Mouse (Mus musculus) hindbrain, embryonic 13.5 days (tissue): ENCODE measurements around the gene Smarcc1. TPM values are rescaled to one million over a fixed set of nuclear protein-coding genes. Genes with fewer than 3 reads are reported as not detected.
"Not testable (repeated sequence)": the region's sequence is repeated elsewhere in the genome, so short reads cannot be mapped to it uniquely, and the experiment has no call there.

Source experiments
- ATAC-seq: fragments of 200-750 bp; cut with Nextera tagmentation; 2 replicates; pipeline ENCODE4 v1.8.0; 2017; ENCODE audit warnings: moderate TSS enrichment; ENCODE audit not compliant: low FRiP score
- H3K27ac ChIP-seq: fragments of 300-500 bp; sonication (generic); 2 replicates; pipeline ENCODE4 v1.5.1; 2015; ENCODE audit warnings: inconsistent platforms, mild to moderate bottlenecking, moderate library complexity
- H3K27me3 ChIP-seq: fragments of 300-500 bp; sonication (generic); 2 replicates; pipeline ENCODE4 v1.6.1; 2015; ENCODE audit warnings: mild to moderate bottlenecking, inconsistent platforms
- H3K36me3 ChIP-seq: fragments of 300-500 bp; sonication (generic); 2 replicates; pipeline ENCODE4 v1.6.1; 2015; ENCODE audit warnings: mild to moderate bottlenecking, inconsistent platforms
- H3K4me1 ChIP-seq: fragments of 300-500 bp; sonication (generic); replicated peaks from 2 replicates; pipeline ENCODE4 v1.6.1; 2015; ENCODE audit warnings: inconsistent platforms
- H3K4me2 ChIP-seq: fragments of 300-500 bp; sonication (generic); 2 replicates; pipeline ENCODE4 v1.6.1; 2015; ENCODE audit warnings: inconsistent platforms, mild to moderate bottlenecking, moderate library complexity
- H3K4me3 ChIP-seq: fragments of 300-500 bp; sonication (generic); 2 replicates; pipeline ENCODE4 v1.5.1; 2015; ENCODE audit warnings: mild to moderate bottlenecking, inconsistent platforms
- H3K9ac ChIP-seq: fragments of 300-500 bp; sonication (generic); 2 replicates; pipeline ENCODE4 v1.6.1; 2015; ENCODE audit warnings: mild to moderate bottlenecking, inconsistent platforms
- H3K9me3 ChIP-seq: fragments of 300-500 bp; sonication (generic); 2 replicates; pipeline ENCODE4 v1.6.1; 2016; ENCODE audit warnings: inconsistent platforms
- WGBS: fragments of 180-500 bp; shearing (Covaris S2); methylation state at CpG from one replicate; pipeline ENCODE4 v1.1.7; 2015; 5-methylcytosine and 5-hydroxymethylcytosine counted together
- polyA plus RNA-seq: library from polyadenylated mRNA; unstranded; fragments of >200 nt; fragmentation: Nextera tagmentation; extraction: Ambion mirVana; gene quantifications from 2 replicates; pipeline ENCODE4 v1.2.1, GENCODE M21; 2015

Gene Smarcc1
- polyA plus RNA-seq, 1 experiment from 2014 or later: 133 TPM

- no peak for ATAC-seq
- Histone ChIP-seq H3K27ac (no peak overlapping the region), H3K4me3 (peak overlapping the region; percentile 84), H3K4me2 (peak overlapping the region; percentile 62), H3K36me3 (peaks cover 24% of the 10 kb centered on the region), H3K27me3 (no peaks in the 10 kb centered on the region), H3K4me1 (peaks cover 44% of the 10 kb centered on the region), H3K9ac (no peak overlapping the region), H3K9me3 (no peaks in the 10 kb centered on the region)
- WGBS: 80% methylated on average over 5 of the region's 5 CpGs
These were observed 16.7 kb downstream of the Smarcc1 start for GRCm38 (mm10) chr9:110134176-110134575.

GRCm38 (mm10) chr9:110139119-110139518 lies 21.6 kb downstream of the Smarcc1 start:
- Histone ChIP-seq H3K27ac (no peak overlapping the region), H3K9me3 (no peaks in the 10 kb centered on the region), H3K9ac (no peak overlapping the region), H3K4me3 (no peak overlapping the region), H3K27me3 (no peaks in the 10 kb centered on the region), H3K4me1 (peaks cover 23% of the 10 kb centered on the region), H3K4me2 (no peak overlapping the region), H3K36me3 (peaks cover 58% of the 10 kb centered on the region)
- 94% methylated on average over 4 of the region's 4 CpGs for WGBS
- ATAC-seq: no peak

- Histone ChIP-seq H3K9me3 (no peaks in the 10 kb centered on the region), H3K36me3 (peaks cover 47% of the 10 kb centered on the region), H3K27me3 (no peaks in the 10 kb centered on the region), H3K4me3 (no peak overlapping the region), H3K4me2 (no peak overlapping the region), H3K27ac (no peak overlapping the region), H3K9ac (no peak overlapping the region), H3K4me1 (no peaks in the 10 kb centered on the region)
- ATAC-seq: no peak
- WGBS: 95% methylated on average over 1 of the region's 1 CpGs
These were observed 24.6 kb downstream of the Smarcc1 start for GRCm38 (mm10) chr9:110142097-110142496.

- peaks cover 63% of the 10 kb centered on the region for H3K36me3 ChIP-seq
These were observed 31.1 kb downstream of the Smarcc1 start for GRCm38 (mm10) chr9:110148598-110148997.

GRCm38 (mm10) chr9:110159036-110159435 lies 41.5 kb downstream of the Smarcc1 start:
- 91% methylated on average over 1 of the region's 1 CpGs for WGBS
- no peak overlapping the region for H3K4me3 ChIP-seq
- ATAC-seq: no peak
- no peaks in the 10 kb centered on the region for H3K27me3 ChIP-seq
- no peak overlapping the region for H3K27ac ChIP-seq
- H3K9ac ChIP-seq: no peak overlapping the region
- no peaks in the 10 kb centered on the region for H3K9me3 ChIP-seq
- no peak overlapping the region for H3K4me2 ChIP-seq
- H3K4me1 ChIP-seq: no peaks in the 10 kb centered on the region
- H3K36me3 ChIP-seq: peaks cover 59% of the 10 kb centered on the region

More at GRCm38 (mm10) chr9:110148598-110148997, 31.1 kb downstream of the Smarcc1 start:
- Histone ChIP-seq H3K27me3 (no peaks in the 10 kb centered on the region), H3K4me1 (no peaks in the 10 kb centered on the region), H3K4me3 (no peak overlapping the region), H3K27ac (no peak overlapping the region), H3K9me3 (no peaks in the 10 kb centered on the region), H3K4me2 (no peak overlapping the region), H3K9ac (no peak overlapping the region)
- 83% methylated on average over 2 of the region's 2 CpGs for WGBS
- ATAC-seq: no peak

- not testable (repeated sequence) for H3K27me3 ChIP-seq, H3K4me2 ChIP-seq, H3K9ac ChIP-seq, H3K9me3 ChIP-seq, H3K27ac ChIP-seq, H3K4me3 ChIP-seq, ATAC-seq, H3K4me1 ChIP-seq
- 98% methylated on average over 2 of the region's 2 CpGs for WGBS
- H3K36me3 ChIP-seq: peaks cover 55% of the 10 kb centered on the region
These were observed 43.0 kb downstream of the Smarcc1 start for GRCm38 (mm10) chr9:110160486-110160885.

GRCm38 (mm10) chr9:110162441-110162840 lies 44.9 kb downstream of the Smarcc1 start:
- no peak overlapping the region for H3K4me2 ChIP-seq
- H3K27ac ChIP-seq: no peak overlapping the region
- no peak overlapping the region for H3K9ac ChIP-seq
- WGBS: 95% methylated on average over 5 of the region's 5 CpGs
- no peak for ATAC-seq
- no peaks in the 10 kb centered on the region for H3K9me3 ChIP-seq
- H3K4me3 ChIP-seq: no peak overlapping the region
- peaks cover 57% of the 10 kb centered on the region for H3K36me3 ChIP-seq
- H3K27me3 ChIP-seq: no peaks in the 10 kb centered on the region
- no peaks in the 10 kb centered on the region for H3K4me1 ChIP-seq

GRCm38 (mm10) chr9:110163071-110163470 lies 45.6 kb downstream of the Smarcc1 start:
- H3K4me3 ChIP-seq: no peak overlapping the region
- no peaks in the 10 kb centered on the region for H3K4me1 ChIP-seq
- no peak for ATAC-seq
- H3K9ac ChIP-seq: no peak overlapping the region
- no peaks in the 10 kb centered on the region for H3K27me3 ChIP-seq
- no peak overlapping the region for H3K4me2 ChIP-seq
- no peak overlapping the region for H3K27ac ChIP-seq
- WGBS: 97% methylated on average over 2 of the region's 2 CpGs
- H3K9me3 ChIP-seq: no peaks in the 10 kb centered on the region
- H3K36me3 ChIP-seq: peaks cover 57% of the 10 kb centered on the region

GRCm38 (mm10) chr9:110170858-110171257 lies 53.4 kb downstream of the Smarcc1 start:
- Histone ChIP-seq H3K4me1 (no peaks in the 10 kb centered on the region), H3K9me3 (no peaks in the 10 kb centered on the region), H3K4me2 (no peak overlapping the region), H3K36me3 (peaks cover 82% of the 10 kb centered on the region), H3K27ac (no peak overlapping the region), H3K27me3 (no peaks in the 10 kb centered on the region), H3K4me3 (no peak overlapping the region), H3K9ac (no peak overlapping the region)
- WGBS: 90% methylated on average over 5 of the region's 5 CpGs
- no peak for ATAC-seq

- 96% methylated on average over 2 of the region's 2 CpGs for WGBS
- Histone ChIP-seq H3K4me3 (no peak overlapping the region), H3K9me3 (no peaks in the 10 kb centered on the region), H3K9ac (no peak overlapping the region), H3K36me3 (peaks cover 75% of the 10 kb centered on the region), H3K27ac (no peak overlapping the region), H3K27me3 (no peaks in the 10 kb centered on the region), H3K4me1 (peaks cover under 1% of the 10 kb centered on the region; the same call in 1 of the 2 replicates), H3K4me2 (no peak overlapping the region)
- ATAC-seq: no peak
These were observed 82.4 kb downstream of the Smarcc1 start for GRCm38 (mm10) chr9:110199870-110200269.

GRCm38 (mm10) chr9:110205526-110206404 lies 88.3 kb downstream of the Smarcc1 start:
- H3K4me1 ChIP-seq: peaks cover 23% of the 10 kb centered on the region
- no peaks in the 10 kb centered on the region for H3K27me3 ChIP-seq
- 18% methylated on average over 15 of the region's 15 CpGs for WGBS
- H3K4me3 ChIP-seq: no peak overlapping the region
- H3K27ac ChIP-seq: peak overlapping the region; percentile 86
- no peak overlapping the region for H3K4me2 ChIP-seq
- peak; percentile 89 for ATAC-seq
- H3K9me3 ChIP-seq: no peaks in the 10 kb centered on the region
- H3K36me3 ChIP-seq: peaks cover 77% of the 10 kb centered on the region
- no peak overlapping the region; the same call in 1 of the 2 replicates for H3K9ac ChIP-seq

- Histone ChIP-seq H3K9ac (no peak overlapping the region), H3K27ac (peak overlapping the region; percentile 86; the same call in 1 of the 2 replicates), H3K4me3 (no peak overlapping the region), H3K27me3 (no peaks in the 10 kb centered on the region), H3K4me1 (peaks cover 23% of the 10 kb centered on the region), H3K36me3 (peaks cover 78% of the 10 kb centered on the region), H3K9me3 (no peaks in the 10 kb centered on the region), H3K4me2 (no peak overlapping the region)
- no peak for ATAC-seq
- WGBS: 69% methylated on average over 2 of the region's 2 CpGs
These were observed 88.9 kb downstream of the Smarcc1 start for GRCm38 (mm10) chr9:110206437-110206836.

GRCm38 (mm10) chr9:110208265-110208664 lies 90.8 kb downstream of the Smarcc1 start:
- Histone ChIP-seq H3K36me3 (peaks cover 80% of the 10 kb centered on the region), H3K4me3 (no peak overlapping the region), H3K27ac (no peak overlapping the region), H3K9ac (no peak overlapping the region), H3K4me2 (no peak overlapping the region), H3K9me3 (no peaks in the 10 kb centered on the region), H3K4me1 (peaks cover 23% of the 10 kb centered on the region), H3K27me3 (no peaks in the 10 kb centered on the region)
- WGBS: 74% methylated on average over 7 of the region's 7 CpGs
- ATAC-seq: no peak
